Mouse (Mus musculus): ENCODE measurements around the gene Ccr7. TPM values are rescaled to one million over a fixed set of nuclear protein-coding genes. Genes with fewer than 3 reads are reported as not detected.

Gene Ccr7
- total RNA-seq, 2 experiments from 2014 or later: not detected

GRCm38 (mm10) chr11:99095759-99096158 lies 59.1 kb downstream of the Ccr7 start:
- intact Hi-C loops (cut with DNase I): no loop called here
- TF ChIP-seq CTCF (IDR thresholded peaks at IDR 0.05): no peak
- no peak overlapping the region for H3K4me3 ChIP-seq
- H3K27ac ChIP-seq: no peak overlapping the region
- no peak for DNase-seq (ENCODE audit: extremely low spot score in 1 of 2, low spot score in 2 of 2)

DNA sequence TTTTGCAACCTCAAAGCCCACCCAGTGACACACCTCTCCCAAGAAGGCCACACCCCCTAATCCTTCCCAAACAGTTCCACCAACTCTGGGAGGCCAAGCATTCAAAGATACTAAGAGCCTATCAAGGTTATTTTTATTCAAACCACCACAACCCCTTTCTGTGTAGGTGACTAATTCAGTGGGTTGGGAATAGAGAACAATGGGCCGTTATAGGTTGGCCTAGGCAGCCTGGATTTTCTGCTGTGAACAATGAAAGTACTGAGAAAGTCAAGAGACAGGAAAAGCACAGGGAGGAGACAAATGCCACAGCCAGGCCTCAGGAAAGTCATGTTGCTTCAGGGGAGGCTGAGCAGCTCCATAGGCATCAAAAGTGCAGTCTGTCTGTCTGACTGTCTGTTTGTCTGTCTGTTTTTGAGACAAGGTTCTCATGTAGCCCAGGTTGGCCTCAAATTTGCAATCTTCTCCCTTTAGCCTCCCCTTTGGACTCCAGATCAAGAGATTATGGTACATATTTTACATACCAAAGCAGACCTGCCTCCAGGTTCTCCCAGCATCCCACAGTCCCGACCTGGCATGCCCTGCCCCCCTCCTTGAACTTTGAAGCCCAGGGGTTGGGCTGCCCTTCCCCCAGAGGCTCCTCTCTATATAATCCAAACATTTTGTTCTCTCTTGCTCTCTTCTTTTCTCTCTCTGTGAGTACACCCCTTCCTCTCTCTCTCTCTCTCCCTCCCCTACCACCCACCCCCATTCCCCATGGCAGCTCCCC lies 59.8 kb downstream of the Ccr7 start:
- intact Hi-C loops (cut with DNase I): no loop called here
- no peak for TF ChIP-seq CTCF (IDR thresholded peaks at IDR 0.05)
- DNase-seq (ENCODE audit: extremely low spot score in 1 of 2, low spot score in 2 of 2): no peak

More for the DNA sequence above, 59.8 kb downstream of the Ccr7 start:
- no peak overlapping the region for H3K27ac ChIP-seq
- H3K4me3 ChIP-seq: no peak overlapping the region

Other genes starting within 250 kb of the Ccr7 start
- under 1 TPM; 0.35 to 0.36 TPM for gene Cdc6, start 247.3 kb downstream of the Ccr7 start, total RNA-seq (2021)
- 10 to 100 TPM; 14.0 to 18.7 TPM for gene Rara, start 227.3 kb downstream of the Ccr7 start, total RNA-seq (2021)
- gene Gjd3, start 172.1 kb downstream of the Ccr7 start, total RNA-seq (2021): 1 to 10 TPM; 1.4 to 3.2 TPM
- 1 to 10 TPM in 1 of 2 experiments, under 1 TPM in 1; 0.66 to 1.0 TPM for gene Top2a, start 130.9 kb downstream of the Ccr7 start, total RNA-seq (2021)
- gene Igfbp4, start 113.8 kb downstream of the Ccr7 start, total RNA-seq (2021): 10 to 100 TPM; 82.8 to 88.7 TPM
- gene Tns4, start 65.8 kb downstream of the Ccr7 start, total RNA-seq (2021): 1 to 10 TPM in 1 of 2 experiments, under 1 TPM in 1; 0.19 to 1.1 TPM
- 10 to 100 TPM; 60.1 to 61.1 TPM for gene Smarce1, start 75.9 kb upstream of the Ccr7 start, total RNA-seq (2021)
- gene Krt222, start 89.0 kb upstream of the Ccr7 start, total RNA-seq (2021): 10 to 100 TPM; 31.1 to 32.0 TPM
- not detected for gene Krt24, start 130.2 kb upstream of the Ccr7 start, total RNA-seq (2021)
- gene Krt25, start 167.9 kb upstream of the Ccr7 start, total RNA-seq (2021): not detected
- not detected for gene Krt26, start 182.9 kb upstream of the Ccr7 start, total RNA-seq (2021)
- not detected for gene Krt27, start 196.0 kb upstream of the Ccr7 start, total RNA-seq (2021)
- gene Krt28, start 219.8 kb upstream of the Ccr7 start, total RNA-seq (2021): not detected
- gene Krt10, start 234.3 kb upstream of the Ccr7 start, total RNA-seq (2021): 10 to 100 TPM in 1 of 2 experiments, 1 to 10 TPM in 1; 9.6 to 10.1 TPM

All from left cerebral cortex, adult 2 months (tissue).